Mouse (Mus musculus) lung, embryonic 15.5 days (tissue): ENCODE data around the gene Nfya. TPM values are rescaled to one million over a fixed set of nuclear protein-coding genes. Genes with fewer than 3 reads are reported as not detected.
A peak's percentile ranks its signal among the peaks of the same experiment; 100 is the strongest.

Experiments used
- ATAC-seq: fragments of 200-750 bp; cut with Nextera tagmentation; 2 replicates; pipeline ENCODE4 v1.8.0; 2017; ENCODE audit warnings: moderate number of reproducible peaks, borderline replicate concordance; ENCODE audit not compliant: low FRiP score, low TSS enrichment; ENCODE audit errors: extremely low read depth
- H3K27ac ChIP-seq: fragments of 300-500 bp; sonication (generic); 2 replicates; pipeline ENCODE4 v1.5.1; 2015; ENCODE audit warnings: moderate library complexity, mild to moderate bottlenecking, inconsistent platforms
- H3K27me3 ChIP-seq: fragments of 300-500 bp; sonication (generic); 2 replicates; pipeline ENCODE4 v1.6.1; 2015; ENCODE audit warnings: inconsistent platforms
- H3K36me3 ChIP-seq: fragments of 300-500 bp; sonication (generic); 2 replicates; pipeline ENCODE4 v1.6.1; 2015; ENCODE audit warnings: inconsistent platforms
- H3K4me1 ChIP-seq: fragments of 300-500 bp; sonication (generic); 2 replicates; pipeline ENCODE4 v1.6.1; 2015; ENCODE audit warnings: inconsistent platforms
- H3K4me2 ChIP-seq: fragments of 300-500 bp; sonication (generic); 2 replicates; pipeline ENCODE4 v1.6.1; 2015; ENCODE audit warnings: inconsistent platforms, mild to moderate bottlenecking, moderate library complexity
- H3K4me3 ChIP-seq: fragments of 300-500 bp; sonication (generic); 2 replicates; pipeline ENCODE4 v1.5.1; 2015; ENCODE audit warnings: mild to moderate bottlenecking, inconsistent platforms
- H3K9ac ChIP-seq: fragments of 300-500 bp; sonication (generic); 2 replicates; pipeline ENCODE4 v1.6.1; 2015; ENCODE audit warnings: inconsistent platforms
- H3K9me3 ChIP-seq: fragments of 300-500 bp; sonication (generic); 2 replicates; pipeline ENCODE4 v1.6.1; 2016; ENCODE audit warnings: inconsistent platforms
- WGBS: fragments of 180-500 bp; shearing (Covaris S2); methylation state at CpG from one replicate; pipeline ENCODE4 v1.1.7; 2015; 5-methylcytosine and 5-hydroxymethylcytosine counted together
- polyA plus RNA-seq: library from polyadenylated mRNA; unstranded; fragments of >200 nt; fragmentation: Nextera tagmentation; extraction: Ambion mirVana; gene quantifications from 2 replicates; pipeline ENCODE4 v1.2.1, GENCODE M21; 2015

Gene Nfya
- polyA plus RNA-seq, 1 experiment from 2014 or later, result 19.9 TPM

- no peak overlapping the region for H3K9ac ChIP-seq
- no peak overlapping the region for H3K4me3 ChIP-seq
- H3K27ac ChIP-seq, result 0 out of 2 replicates have a peak overlapping the region, but pooled peaks have one; percentile 10
- H3K4me2 ChIP-seq, result no peak overlapping the region
- H3K4me1 ChIP-seq, result peaks cover 53% of the 10 kb centered on the region
- H3K36me3 ChIP-seq, result no peaks in the 10 kb centered on the region
- H3K9me3 ChIP-seq, result no peaks in the 10 kb centered on the region
- H3K27me3 ChIP-seq, result no peaks in the 10 kb centered on the region
- no peak for ATAC-seq
- WGBS, result 70% methylated on average over 11 of the region's 11 CpGs
Measured at GRCm38 (mm10) chr17:48427852-48428530, 18.3 kb upstream of the Nfya start.

- Histone ChIP-seq H3K27ac (0 out of 2 replicates have a peak overlapping the region, but pooled peaks have one; percentile 29), H3K4me1 (peaks cover 47% of the 10 kb centered on the region), H3K4me2 (no peak overlapping the region)
Measured at GRCm38 (mm10) chr17:48426991-48427750, 17.5 kb upstream of the Nfya start.

GRCm38 (mm10) chr17:48425823-48426612 is 16.3 kb upstream of the Nfya start:
- 18% methylated on average over 9 of the region's 9 CpGs for WGBS
- Histone ChIP-seq H3K9me3 (no peaks in the 10 kb centered on the region), H3K4me1 (peaks cover 42% of the 10 kb centered on the region), H3K36me3 (no peaks in the 10 kb centered on the region), H3K27ac (peak overlapping the region; percentile 76), H3K4me3 (no peak overlapping the region), H3K27me3 (no peaks in the 10 kb centered on the region), H3K4me2 (peak overlapping the region; percentile 7; the same call in 1 of the 2 replicates), H3K9ac (0 out of 2 replicates have a peak overlapping the region, but pooled peaks have one; percentile 1)
- peak; percentile 32; the same call in 1 of the 2 replicates for ATAC-seq

More at GRCm38 (mm10) chr17:48426991-48427750, 17.5 kb upstream of the Nfya start:
- no peaks in the 10 kb centered on the region for H3K36me3 ChIP-seq
- no peak overlapping the region for H3K9ac ChIP-seq
- H3K9me3 ChIP-seq, result no peaks in the 10 kb centered on the region
- whole genome bisulfite sequencing, result 54% methylated on average over 13 of the region's 13 CpGs
- H3K27me3 ChIP-seq, result no peaks in the 10 kb centered on the region
- H3K4me3 ChIP-seq, result no peak overlapping the region
- no peak for ATAC-seq

GRCm38 (mm10) chr17:48424237-48424636 is 14.5 kb upstream of the Nfya start:
- H3K36me3 ChIP-seq, result no peaks in the 10 kb centered on the region
- no peak for ATAC-seq
- H3K27me3 ChIP-seq, result no peaks in the 10 kb centered on the region
- no peaks in the 10 kb centered on the region for H3K9me3 ChIP-seq
- H3K9ac ChIP-seq, result no peak overlapping the region
- no peak overlapping the region for H3K4me3 ChIP-seq
- H3K4me2 ChIP-seq, result no peak overlapping the region
- peaks cover 31% of the 10 kb centered on the region for H3K4me1 ChIP-seq
- H3K27ac ChIP-seq, result no peak overlapping the region
- WGBS, result 84% methylated on average over 9 of the region's 9 CpGs

GRCm38 (mm10) chr17:48419571-48419970 is 9.9 kb upstream of the Nfya start:
- no peaks in the 10 kb centered on the region for H3K27me3 ChIP-seq
- H3K9me3 ChIP-seq, result no peaks in the 10 kb centered on the region
- peaks cover 12% of the 10 kb centered on the region for H3K4me1 ChIP-seq
- ATAC-seq, result no peak
- no peak overlapping the region for H3K9ac ChIP-seq
- no peak overlapping the region for H3K4me3 ChIP-seq
- H3K4me2 ChIP-seq, result no peak overlapping the region
- 52% methylated on average over 2 of the region's 2 CpGs for WGBS
- H3K36me3 ChIP-seq, result peaks cover 16% of the 10 kb centered on the region
- H3K27ac ChIP-seq, result no peak overlapping the region

GRCm38 (mm10) chr17:48418781-48419180 is 9.1 kb upstream of the Nfya start:
- H3K9me3 ChIP-seq, result no peaks in the 10 kb centered on the region
- peaks cover 23% of the 10 kb centered on the region for H3K36me3 ChIP-seq
- no peak overlapping the region for H3K9ac ChIP-seq
- ATAC-seq, result no peak
- no peak overlapping the region for H3K4me3 ChIP-seq
- peaks cover 12% of the 10 kb centered on the region for H3K4me1 ChIP-seq
- H3K4me2 ChIP-seq, result no peak overlapping the region
- 81% methylated on average over 1 of the region's 1 CpGs for WGBS
- H3K27me3 ChIP-seq, result no peaks in the 10 kb centered on the region
- no peak overlapping the region for H3K27ac ChIP-seq

GRCm38 (mm10) chr17:48418174-48418573 is 8.5 kb upstream of the Nfya start:
- no peak overlapping the region for H3K27ac ChIP-seq
- peaks cover 12% of the 10 kb centered on the region for H3K4me1 ChIP-seq
- no peak overlapping the region for H3K4me3 ChIP-seq
- WGBS, result 42% methylated on average over 7 of the region's 7 CpGs
- peak overlapping the region; percentile 36; the same call in 1 of the 2 replicates for H3K4me2 ChIP-seq
- H3K9ac ChIP-seq, result no peak overlapping the region
- peaks cover 28% of the 10 kb centered on the region for H3K36me3 ChIP-seq
- no peaks in the 10 kb centered on the region for H3K27me3 ChIP-seq
- ATAC-seq, result no peak
- H3K9me3 ChIP-seq, result no peaks in the 10 kb centered on the region

- H3K9me3 ChIP-seq, result no peaks in the 10 kb centered on the region
- H3K36me3 ChIP-seq, result peaks cover 32% of the 10 kb centered on the region
- no peak overlapping the region for H3K27ac ChIP-seq
- H3K27me3 ChIP-seq, result no peaks in the 10 kb centered on the region
- H3K4me3 ChIP-seq, result no peak overlapping the region
- no peak overlapping the region for H3K9ac ChIP-seq
- WGBS, result 73% methylated on average over 6 of the region's 6 CpGs
- no peak for ATAC-seq
- no peak overlapping the region for H3K4me2 ChIP-seq
- peaks cover 12% of the 10 kb centered on the region for H3K4me1 ChIP-seq
Measured at GRCm38 (mm10) chr17:48417521-48417920, 7.8 kb upstream of the Nfya start.

GRCm38 (mm10) chr17:48416425-48417195 is 6.9 kb upstream of the Nfya start:
- Histone ChIP-seq H3K4me3 (no peak overlapping the region), H3K27me3 (no peaks in the 10 kb centered on the region), H3K27ac (peak overlapping the region; percentile 45), H3K9ac (no peak overlapping the region), H3K36me3 (peaks cover 33% of the 10 kb centered on the region), H3K4me2 (no peak overlapping the region), H3K9me3 (no peaks in the 10 kb centered on the region), H3K4me1 (peaks cover 17% of the 10 kb centered on the region)
- ATAC-seq, result no peak
- 73% methylated on average over 14 of the region's 14 CpGs for WGBS

GRCm38 (mm10) chr17:48416011-48416410 is 6.3 kb upstream of the Nfya start:
- Histone ChIP-seq H3K36me3 (peaks cover 33% of the 10 kb centered on the region), H3K4me2 (no peak overlapping the region), H3K4me3 (no peak overlapping the region), H3K27me3 (no peaks in the 10 kb centered on the region), H3K4me1 (peaks cover 23% of the 10 kb centered on the region), H3K9ac (no peak overlapping the region), H3K9me3 (no peaks in the 10 kb centered on the region), H3K27ac (peak overlapping the region; percentile 45)
- 61% methylated on average over 7 of the region's 7 CpGs for WGBS
- ATAC-seq, result no peak

GRCm38 (mm10) chr17:48411241-48411640 is 1.5 kb upstream of the Nfya start:
- H3K4me3 ChIP-seq, result peak overlapping the region; percentile 93
- 23% methylated on average over 8 of the region's 8 CpGs for WGBS
- peak overlapping the region; percentile 77 for H3K4me2 ChIP-seq
- peaks cover 29% of the 10 kb centered on the region for H3K36me3 ChIP-seq
- peak overlapping the region; percentile 98 for H3K27ac ChIP-seq
- H3K27me3 ChIP-seq, result no peaks in the 10 kb centered on the region
- H3K9me3 ChIP-seq, result no peaks in the 10 kb centered on the region
- H3K9ac ChIP-seq, result peak overlapping the region; percentile 76
- peaks cover 27% of the 10 kb centered on the region for H3K4me1 ChIP-seq
- ATAC-seq, result no peak
